ENCODE assay signal across 9 mouse cellular contexts in the genomic region with DNA sequence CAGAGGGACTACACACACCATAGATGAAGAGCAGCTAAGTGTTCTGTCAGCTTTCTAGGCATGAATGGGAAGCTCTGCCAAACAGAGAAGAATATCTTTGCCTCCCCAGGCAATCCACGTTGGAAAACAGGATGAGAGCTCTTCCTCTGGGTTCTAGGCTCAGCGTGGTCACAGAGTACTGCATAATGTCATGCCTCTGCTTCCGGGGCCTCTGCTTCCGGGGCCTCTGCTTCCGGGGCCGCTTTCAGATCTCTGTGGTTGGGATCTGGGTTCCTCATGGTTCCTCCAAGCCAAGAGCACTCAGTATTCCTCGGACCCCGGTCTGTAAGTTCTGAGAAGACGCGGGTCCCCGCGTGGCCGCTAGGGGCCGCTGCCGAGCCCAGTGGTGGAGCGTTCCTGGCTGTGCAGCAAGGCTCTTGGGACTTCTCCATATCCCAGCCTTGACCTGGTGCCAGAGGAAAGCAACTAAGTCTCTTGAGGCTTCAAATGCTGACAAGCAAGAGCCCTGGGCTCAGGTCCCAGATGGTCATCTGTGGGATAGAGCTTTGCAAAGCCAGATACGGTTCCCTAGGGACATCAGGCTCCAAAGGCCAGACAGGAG. TPM values are rescaled to one million over a fixed set of nuclear protein-coding genes. Genes with fewer than 3 reads are reported as not detected.
DNase-seq lines count a peak whose midpoint lies in the region; ATAC-seq lines count a peak whose summit lies in the region.
"Had no signal": no experiment of that assay in that cellular context is flagged by ENCODE, and none has a peak within 500 bp of the region (broad histone marks: within the 10 kb centered on the region; RNA-seq: fewer than 3 reads in every experiment).

No protein-coding gene starts in this region.

- H3K27ac ChIP-seq in embryonic facial prominence, embryonic 10.5 days (replicated peaks) = no peak overlapping the region
- H3K27ac ChIP-seq in kidney, embryonic 16.5 days (ENCODE audit: low read length) = no peak overlapping the region
- no peak overlapping the region for H3K27ac ChIP-seq in liver, embryonic 13.5 days
- no peak overlapping the region for H3K27ac ChIP-seq in neural tube, embryonic 11.5 days (ENCODE audit: low read depth, low read length)
- no peak overlapping the region for H3K27ac ChIP-seq in stomach, embryonic 16.5 days (ENCODE audit: low read length)
- H3K27ac ChIP-seq: embryonic facial prominence, embryonic 12.5 days had no signal

- H3K27me3 ChIP-seq in embryonic facial prominence, embryonic 10.5 days (replicated peaks; ENCODE audit: low read depth, poor library complexity, severe bottlenecking) = peaks cover 24% of the 10 kb centered on the region
- H3K27me3 ChIP-seq in kidney, embryonic 16.5 days (ENCODE audit: insufficient read depth, low read length) = no peaks in the 10 kb centered on the region
- peaks cover 3% of the 10 kb centered on the region; the same call in 1 of the 2 replicates for H3K27me3 ChIP-seq in liver, embryonic 13.5 days
- H3K27me3 ChIP-seq in neural tube, embryonic 11.5 days (ENCODE audit: control insufficient read depth, insufficient read depth, low read length) = no peaks in the 10 kb centered on the region
- no peaks in the 10 kb centered on the region; the same call in 1 of the 2 replicates for H3K27me3 ChIP-seq in stomach, embryonic 16.5 days (ENCODE audit: control insufficient read depth, insufficient read depth, low read length)
- H3K27me3 ChIP-seq: embryonic facial prominence, embryonic 12.5 days had no signal

- H3K4me3 ChIP-seq in embryonic facial prominence, embryonic 10.5 days = no peak overlapping the region
- no peak overlapping the region for H3K4me3 ChIP-seq in kidney, embryonic 16.5 days (ENCODE audit: low read length)
- no peak overlapping the region for H3K4me3 ChIP-seq in liver, embryonic 13.5 days (replicated peaks)
- no peak overlapping the region for H3K4me3 ChIP-seq in neural tube, embryonic 11.5 days (ENCODE audit: low read depth, low read length)
- H3K4me3 ChIP-seq in stomach, embryonic 16.5 days (replicated peaks; ENCODE audit: low read length) = no peak overlapping the region
- H3K4me3 ChIP-seq: embryonic facial prominence, embryonic 12.5 days had no signal

- H3K4me2 ChIP-seq in kidney, embryonic 16.5 days (replicated peaks; ENCODE audit: low read depth, low read length) = no peak overlapping the region
- no peak overlapping the region for H3K4me2 ChIP-seq in liver, embryonic 13.5 days
- no peak overlapping the region for H3K4me2 ChIP-seq in neural tube, embryonic 11.5 days (ENCODE audit: low read depth)
- H3K4me2 ChIP-seq in stomach, embryonic 16.5 days (ENCODE audit: low read depth, low read length) = no peak overlapping the region
- H3K4me2 ChIP-seq: embryonic facial prominence, embryonic 12.5 days had no signal

- no peak overlapping the region for H3K9ac ChIP-seq in kidney, embryonic 16.5 days (replicated peaks; ENCODE audit: low read length)
- H3K9ac ChIP-seq in liver, embryonic 13.5 days = no peak overlapping the region
- no peak overlapping the region for H3K9ac ChIP-seq in neural tube, embryonic 11.5 days (ENCODE audit: low read length)
- no peak overlapping the region for H3K9ac ChIP-seq in stomach, embryonic 16.5 days (ENCODE audit: low read length)
- H3K9ac ChIP-seq: embryonic facial prominence, embryonic 12.5 days had no signal

- WGBS in embryonic facial prominence, embryonic 10.5 days = 29% methylated on average over 17 of the region's 17 CpGs
- 23% methylated on average over 17 of the region's 17 CpGs for WGBS in kidney, embryonic 16.5 days
- WGBS in liver, embryonic 13.5 days (ENCODE audit: insufficient replicate concordance) = 13% methylated on average over 17 of the region's 17 CpGs
- WGBS in neural tube, embryonic 11.5 days = 27% methylated on average over 17 of the region's 17 CpGs
- 22% methylated on average over 17 of the region's 17 CpGs for WGBS in stomach, embryonic 16.5 days

- peaks cover 32% of the 10 kb centered on the region for H3K4me1 ChIP-seq in embryonic facial prominence, embryonic 10.5 days
- H3K4me1 ChIP-seq in kidney, embryonic 16.5 days (ENCODE audit: insufficient read depth, low read length) = peaks cover 15% of the 10 kb centered on the region
- H3K4me1 ChIP-seq in liver, embryonic 13.5 days (replicated peaks) = no peaks in the 10 kb centered on the region
- H3K4me1 ChIP-seq in neural tube, embryonic 11.5 days (ENCODE audit: control insufficient read depth, insufficient read depth, low read length) = no peaks in the 10 kb centered on the region
- peaks cover 11% of the 10 kb centered on the region for H3K4me1 ChIP-seq in stomach, embryonic 16.5 days (ENCODE audit: control insufficient read depth, insufficient read depth, low read length)

- H3K36me3 ChIP-seq in embryonic facial prominence, embryonic 10.5 days (replicated peaks) = no peaks in the 10 kb centered on the region
- H3K36me3 ChIP-seq in kidney, embryonic 16.5 days (ENCODE audit: insufficient read depth, low read length) = no peaks in the 10 kb centered on the region
- H3K36me3 ChIP-seq in liver, embryonic 13.5 days = no peaks in the 10 kb centered on the region
- no peaks in the 10 kb centered on the region for H3K36me3 ChIP-seq in neural tube, embryonic 11.5 days (ENCODE audit: control insufficient read depth, insufficient read depth, low read length)
- H3K36me3 ChIP-seq in stomach, embryonic 16.5 days (ENCODE audit: control insufficient read depth, insufficient read depth, low read length) = no peaks in the 10 kb centered on the region
- H3K36me3 ChIP-seq: embryonic facial prominence, embryonic 12.5 days had no signal

- peak; percentile 64 for ATAC-seq in kidney, embryonic 16.5 days (ENCODE audit: low FRiP score, low TSS enrichment)
- ATAC-seq in liver, embryonic 13.5 days (ENCODE audit: low read depth) = no peak
- no peak for ATAC-seq in neural tube, embryonic 11.5 days (ENCODE audit: insufficient read depth, low FRiP score, low TSS enrichment)
- ATAC-seq in stomach, embryonic 16.5 days (ENCODE audit: insufficient read depth, low FRiP score) = peak; percentile 74

- no peaks in the 10 kb centered on the region for H3K9me3 ChIP-seq in embryonic facial prominence, embryonic 10.5 days
- H3K9me3 ChIP-seq in kidney, embryonic 16.5 days (ENCODE audit: low read length) = no peaks in the 10 kb centered on the region
- H3K9me3 ChIP-seq in liver, embryonic 13.5 days (replicated peaks) = no peaks in the 10 kb centered on the region
- no peaks in the 10 kb centered on the region for H3K9me3 ChIP-seq in neural tube, embryonic 11.5 days (ENCODE audit: control insufficient read depth, low read length)
- no peaks in the 10 kb centered on the region for H3K9me3 ChIP-seq in stomach, embryonic 16.5 days (replicated peaks; ENCODE audit: control insufficient read depth, low read length)
- H3K9me3 ChIP-seq: embryonic facial prominence, embryonic 12.5 days had no signal

- peak; percentile 75 to 77 for DNase-seq in B cell, adult 2 months
- peak; percentile 94 for DNase-seq in adrenal gland, postnatal 14 days
- peak; percentile 87 for DNase-seq in embryonic facial prominence, embryonic 10.5 days (ENCODE audit: low spot score)
- peak; percentile 87 to 92 for DNase-seq in heart, adult 9 months (ENCODE audit: low spot score in 2 of 2)
- DNase-seq in liver, embryonic 13.5 days = peak; percentile 19
- DNase-seq in neural tube, embryonic 11.5 days (ENCODE audit: low spot score) = peak; percentile 82

RNA-seq across cellular contexts. Expression of gene Col15a1, which starts 26.8 kb away (rescaled TPM):
- 72.9 and 74.5 TPM in 2 replicates for total RNA-seq in adrenal gland, postnatal 14 days (2021)
- 6.7 and 8.1 TPM in 2 replicates for polyA plus RNA-seq in embryonic facial prominence, embryonic 10.5 days (2016; fragmentation: Nextera tagmentation; extraction: Ambion mirVana)
- polyA plus RNA-seq in kidney, embryonic 16.5 days (2015; fragmentation: Nextera tagmentation; extraction: Ambion mirVana) = 26.5 and 29.1 TPM in 2 replicates
- 0.36 and 0.37 TPM in 2 replicates for polyA plus RNA-seq in liver, embryonic 13.5 days (2015; fragmentation: Nextera tagmentation; extraction: Ambion mirVana)
- polyA plus RNA-seq in neural tube, embryonic 11.5 days (2014; fragmentation: Nextera tagmentation; extraction: Ambion mirVana) = 3.4 TPM in 2 replicates
- polyA plus RNA-seq in stomach, embryonic 16.5 days (2015; fragmentation: Nextera tagmentation; extraction: Ambion mirVana) = 34.0 and 38.3 TPM in 2 replicates

Comparison
In these comparisons a context has a peak if more than half of its experiments do, and no peak if none do; other contexts are left out.
1. DNase-seq: peak in every context shown above with its lines; median percentile 94 in adrenal gland, postnatal 14 days; 90 in heart, adult 9 months; 87 in embryonic facial prominence, embryonic 10.5 days; 82 in neural tube, embryonic 11.5 days; 76 in B cell, adult 2 months; 19 in liver, embryonic 13.5 days.
2. ATAC-seq: peak in kidney, embryonic 16.5 days (single experiment) and stomach, embryonic 16.5 days (single experiment); none in liver, embryonic 13.5 days (single experiment) and neural tube, embryonic 11.5 days (single experiment).